Mouse (Mus musculus): ENCODE measurements at regions not wholly inside any gene's neighbourhood (a gene's known extent, or its start where the extent isn't known, plus 50 kb on each side); places are given as distances from the start of the nearest gene placed in this dataset.
A peak's percentile ranks its signal among the peaks of the same experiment; 100 is the strongest.

DNA sequence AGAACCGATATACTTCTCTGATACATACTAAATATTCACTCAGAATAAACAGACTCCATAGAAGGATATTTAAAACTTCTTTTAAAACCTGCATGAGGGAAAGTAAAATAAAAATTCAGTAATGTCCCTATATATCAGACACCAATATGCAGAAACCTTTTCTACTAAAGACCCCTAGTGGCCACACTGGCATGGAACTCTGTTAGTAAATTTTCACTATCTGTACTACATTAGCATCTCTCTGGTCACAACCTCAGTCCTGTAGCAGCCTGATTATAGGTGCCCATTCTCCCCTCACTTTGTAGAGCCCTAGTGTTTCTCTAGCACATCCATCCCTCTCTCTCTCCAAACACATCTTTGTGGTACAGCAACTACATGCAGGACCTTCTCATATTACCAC lies 970.3 kb downstream of the Cdh11 start:
- TF ChIP-seq POLR2A (IDR thresholded peaks at IDR 0.05; ENCODE audit: borderline replicate concordance, extremely low read depth, insufficient read depth, insufficient read length, poor library complexity, severe bottlenecking) (no peak), CTCF (IDR thresholded peaks at IDR 0.05; ENCODE audit: borderline replicate concordance, extremely low read depth, insufficient read depth, insufficient read length) (no peak)
- DNase-seq (ENCODE audit: low read depth), result no peak

DNA sequence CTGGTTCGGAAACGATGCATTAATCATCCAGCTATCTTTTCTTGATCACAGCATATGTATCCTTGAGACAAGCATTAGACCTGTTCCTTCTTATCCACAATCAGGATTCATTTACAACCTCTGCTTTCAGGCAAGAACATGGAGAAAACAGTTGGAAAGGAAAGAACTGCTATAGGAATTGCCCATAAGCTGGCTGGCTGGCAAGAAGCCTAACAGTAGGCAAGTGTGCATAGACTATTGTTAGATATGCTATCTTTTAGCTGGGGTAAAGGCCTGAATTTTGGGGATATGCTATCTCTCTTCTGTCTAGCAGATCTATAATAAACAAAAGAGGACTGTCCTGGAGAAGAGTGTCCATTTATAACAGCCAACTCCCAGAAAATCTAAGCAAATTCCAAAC lies 981.9 kb downstream of the Cdh11 start:
- DNase-seq (ENCODE audit: low read depth), result no peak
- no peak for TF ChIP-seq POLR2A (IDR thresholded peaks at IDR 0.05; ENCODE audit: borderline replicate concordance, extremely low read depth, insufficient read depth, insufficient read length, poor library complexity, severe bottlenecking)
- no peak for TF ChIP-seq CTCF (IDR thresholded peaks at IDR 0.05; ENCODE audit: borderline replicate concordance, extremely low read depth, insufficient read depth, insufficient read length)

DNA sequence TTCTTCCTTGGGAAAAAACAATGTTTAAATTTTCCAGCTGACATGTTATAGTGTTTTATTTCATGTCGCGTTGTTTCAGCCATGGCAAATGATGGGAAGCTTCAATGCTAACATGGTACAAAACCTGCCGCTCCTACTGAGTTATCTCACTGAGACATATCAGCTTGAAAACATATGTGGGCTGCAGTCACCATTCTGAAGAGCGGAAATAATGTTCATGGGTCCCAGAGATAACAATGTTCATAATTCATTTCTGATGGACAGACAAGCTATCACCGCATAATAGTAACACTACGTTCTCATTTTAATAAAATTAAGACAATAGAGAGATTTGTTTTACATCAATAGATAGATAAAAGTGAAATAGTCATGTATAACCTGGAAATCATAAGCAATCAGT lies 983.3 kb downstream of the Cdh11 start:
- TF ChIP-seq CTCF (IDR thresholded peaks at IDR 0.05; ENCODE audit: borderline replicate concordance, extremely low read depth, insufficient read depth, insufficient read length) (no peak), POLR2A (IDR thresholded peaks at IDR 0.05; ENCODE audit: borderline replicate concordance, extremely low read depth, insufficient read depth, insufficient read length, poor library complexity, severe bottlenecking) (no peak)
- DNase-seq (ENCODE audit: low read depth), result no peak

DNA sequence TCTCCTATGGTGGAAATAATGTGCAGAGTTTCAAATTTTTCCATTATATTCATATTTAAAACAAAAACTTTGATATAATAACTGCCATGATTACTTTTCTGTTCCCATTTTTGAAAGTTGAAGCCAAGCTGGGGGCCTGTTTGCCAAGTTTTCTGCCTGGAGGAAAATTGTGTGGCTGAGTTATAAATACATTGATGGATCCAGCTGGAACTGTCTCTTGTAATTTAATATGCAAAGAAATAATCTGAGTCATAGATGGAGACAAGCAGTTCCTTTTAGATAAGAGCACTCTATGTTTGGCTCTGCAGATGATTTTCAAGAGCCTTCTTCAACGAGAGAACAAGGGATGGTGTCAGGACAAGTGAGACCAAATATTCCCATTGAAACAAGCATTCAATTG lies 994.7 kb downstream of the Cdh11 start:
- DNase-seq (ENCODE audit: low read depth), result peak; percentile 50
- TF ChIP-seq CTCF (IDR thresholded peaks at IDR 0.05; ENCODE audit: borderline replicate concordance, extremely low read depth, insufficient read depth, insufficient read length), result no peak
- no peak for TF ChIP-seq POLR2A (IDR thresholded peaks at IDR 0.05; ENCODE audit: borderline replicate concordance, extremely low read depth, insufficient read depth, insufficient read length, poor library complexity, severe bottlenecking)

DNA sequence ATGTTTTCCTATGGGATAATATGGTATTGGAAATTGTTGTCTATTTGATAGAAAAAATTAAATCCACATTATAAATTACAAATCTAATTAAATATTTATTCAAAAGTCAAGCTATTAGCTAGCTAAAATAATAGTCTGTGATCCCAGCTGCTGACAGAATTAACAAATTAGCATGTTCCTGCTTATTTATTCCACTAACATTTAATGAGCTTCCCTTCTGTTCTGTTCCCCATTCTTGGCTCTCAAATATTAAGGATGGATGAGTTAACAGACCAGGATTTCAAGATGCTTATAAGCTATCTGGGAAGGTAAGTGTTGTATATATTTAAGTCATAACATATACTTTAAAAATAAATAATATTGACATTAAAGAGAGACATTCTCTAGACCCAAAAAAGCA lies 998.6 kb downstream of the Cdh11 start:
- no peak for TF ChIP-seq POLR2A (IDR thresholded peaks at IDR 0.05; ENCODE audit: borderline replicate concordance, extremely low read depth, insufficient read depth, insufficient read length, poor library complexity, severe bottlenecking)
- no peak for TF ChIP-seq CTCF (IDR thresholded peaks at IDR 0.05; ENCODE audit: borderline replicate concordance, extremely low read depth, insufficient read depth, insufficient read length)
- peak; percentile 65 for DNase-seq (ENCODE audit: low read depth)

DNA sequence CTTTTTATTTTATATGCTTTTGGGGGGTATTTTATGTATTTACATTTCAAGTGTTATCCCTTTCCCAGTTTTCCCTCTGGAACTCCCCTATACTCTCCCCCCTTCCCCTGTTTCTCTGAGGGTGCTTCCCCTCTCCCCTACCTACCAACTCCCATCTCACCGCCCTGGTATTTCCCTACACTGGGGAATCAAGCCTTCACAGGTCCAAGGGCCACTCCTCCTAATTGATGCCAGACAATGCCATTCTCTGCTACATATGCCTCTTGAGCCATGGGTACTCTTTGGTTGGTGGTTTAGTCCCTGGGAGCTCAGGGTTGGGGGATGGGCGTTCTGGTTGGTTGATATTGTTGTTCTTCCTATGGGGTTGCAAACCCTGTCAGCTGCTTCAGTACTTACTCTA lies 1002.9 kb downstream of the Cdh11 start:
- no peak for DNase-seq (ENCODE audit: low read depth)
- no peak for TF ChIP-seq CTCF (IDR thresholded peaks at IDR 0.05; ENCODE audit: borderline replicate concordance, extremely low read depth, insufficient read depth, insufficient read length)
- no peak for TF ChIP-seq POLR2A (IDR thresholded peaks at IDR 0.05; ENCODE audit: borderline replicate concordance, extremely low read depth, insufficient read depth, insufficient read length, poor library complexity, severe bottlenecking)

DNA sequence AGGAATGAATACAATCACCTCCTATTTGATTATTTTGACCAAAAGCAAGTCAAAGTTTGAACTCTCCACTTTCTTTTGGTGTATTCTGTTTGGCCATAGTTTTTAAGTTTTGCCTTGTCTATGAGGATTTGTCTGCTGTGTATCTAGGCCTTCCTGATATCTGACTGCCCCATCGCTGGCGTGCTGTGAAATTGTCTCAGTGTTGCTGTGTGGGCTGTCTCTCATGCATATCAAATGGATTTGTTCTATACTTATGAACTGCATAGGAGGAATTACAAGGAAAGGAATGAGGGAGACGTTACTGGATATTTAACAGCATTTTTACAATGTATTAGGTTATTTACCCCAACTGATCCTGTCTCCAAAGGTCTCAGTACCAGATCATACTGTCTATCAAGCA lies 1003.5 kb downstream of the Cdh11 start:
- TF ChIP-seq POLR2A (IDR thresholded peaks at IDR 0.05; ENCODE audit: borderline replicate concordance, extremely low read depth, insufficient read depth, insufficient read length, poor library complexity, severe bottlenecking), result no peak
- no peak for TF ChIP-seq CTCF (IDR thresholded peaks at IDR 0.05; ENCODE audit: borderline replicate concordance, extremely low read depth, insufficient read depth, insufficient read length)

DNA sequence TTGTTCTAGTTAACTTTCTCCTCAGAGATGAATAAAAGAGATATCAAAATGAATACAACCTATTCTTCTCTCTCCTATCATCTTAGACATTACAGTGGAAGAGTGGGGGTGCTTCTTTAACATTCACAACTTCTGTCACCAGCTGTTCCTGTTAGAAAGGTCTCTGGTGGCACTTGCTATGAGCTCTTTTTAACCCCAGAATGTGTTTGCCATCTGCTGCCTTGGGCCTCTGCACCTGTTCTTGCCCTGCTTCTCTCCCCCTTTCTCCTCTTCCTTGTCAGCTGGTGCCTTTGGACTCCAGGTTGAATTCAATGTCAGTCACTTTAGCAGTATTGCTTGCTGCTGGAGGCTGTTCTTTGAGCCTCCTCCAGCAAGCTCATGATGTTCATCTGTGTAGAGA lies 1005.5 kb downstream of the Cdh11 start:
- peak; percentile 67 for DNase-seq (ENCODE audit: low read depth)
- TF ChIP-seq CTCF (IDR thresholded peaks at IDR 0.05; ENCODE audit: borderline replicate concordance, extremely low read depth, insufficient read depth, insufficient read length), result no peak
- no peak for TF ChIP-seq POLR2A (IDR thresholded peaks at IDR 0.05; ENCODE audit: borderline replicate concordance, extremely low read depth, insufficient read depth, insufficient read length, poor library complexity, severe bottlenecking)

More for the DNA sequence above, 1003.5 kb downstream of the Cdh11 start:
- no peak for DNase-seq (ENCODE audit: low read depth)

DNA sequence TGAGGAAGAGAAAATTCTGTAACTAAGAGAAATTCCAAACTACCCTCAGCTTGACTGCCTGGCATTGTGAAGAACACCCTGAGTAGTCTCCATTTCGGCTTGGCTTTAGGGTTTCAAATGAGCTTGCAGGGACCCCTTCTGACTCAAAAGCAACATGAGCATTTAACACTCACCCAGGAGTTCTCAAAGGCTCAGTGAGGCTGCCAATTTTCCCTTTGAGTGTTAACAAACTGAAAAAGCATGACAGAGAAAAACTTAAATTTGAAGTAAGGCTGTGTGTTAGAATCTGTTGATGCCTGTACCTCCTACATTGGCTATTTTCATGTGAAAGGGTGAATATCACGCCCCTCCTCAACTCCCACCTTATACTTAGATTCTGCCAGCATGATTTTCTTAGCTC lies 1017.9 kb downstream of the Cdh11 start:
- TF ChIP-seq POLR2A (IDR thresholded peaks at IDR 0.05; ENCODE audit: borderline replicate concordance, extremely low read depth, insufficient read depth, insufficient read length, poor library complexity, severe bottlenecking) (no peak), CTCF (IDR thresholded peaks at IDR 0.05; ENCODE audit: borderline replicate concordance, extremely low read depth, insufficient read depth, insufficient read length) (no peak)
- DNase-seq (ENCODE audit: low read depth), result peak; percentile 15

Measured in brain, embryonic 14.5 days (tissue).